Comparison of ENCODE assay signal across 29 mouse cellular contexts in the genomic region with DNA sequence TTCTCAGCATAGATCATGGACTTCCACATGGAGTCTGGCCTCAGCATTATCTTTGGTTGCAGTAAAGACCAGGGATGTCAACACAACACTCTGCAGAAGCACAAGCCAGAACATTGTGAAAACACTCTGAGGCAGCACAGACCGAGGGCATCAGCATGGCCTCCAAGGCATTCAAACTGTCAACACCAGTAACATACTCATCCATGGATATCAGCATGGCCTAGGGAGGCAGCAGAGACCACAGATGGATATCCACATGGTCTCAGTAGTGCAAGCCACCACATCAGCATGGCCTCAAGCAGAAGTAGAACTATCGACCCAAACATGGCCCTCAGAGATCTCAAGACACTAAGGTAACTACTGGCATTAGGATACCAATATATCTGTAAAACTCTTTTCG.
"Had no signal": no experiment of that assay in that cellular context is flagged by ENCODE, and none has a peak within 500 bp of the region (broad histone marks: within the 10 kb centered on the region; RNA-seq: fewer than 3 reads in every experiment).

No protein-coding gene starts in this region.

- H3K4me3 ChIP-seq: heart, adult 2 months; heart, embryonic 13.5 days; heart, embryonic 15.5 days; hindbrain, embryonic 12.5 days; kidney, embryonic 15.5 days; left cerebral cortex, adult 2 months; limb, embryonic 10.5 days; limb, embryonic 12.5 days; liver, embryonic 13.5 days; liver, embryonic 15.5 days had no signal

- H3K36me3 ChIP-seq: heart, embryonic 13.5 days; heart, embryonic 15.5 days; hindbrain, embryonic 12.5 days; kidney, embryonic 15.5 days; limb, embryonic 10.5 days; limb, embryonic 12.5 days; liver, embryonic 13.5 days; liver, embryonic 15.5 days had no signal

- H3K4me1 ChIP-seq: heart, embryonic 13.5 days; heart, embryonic 15.5 days; hindbrain, embryonic 12.5 days; kidney, embryonic 15.5 days; limb, embryonic 10.5 days; limb, embryonic 12.5 days; liver, embryonic 13.5 days; liver, embryonic 15.5 days had no signal

- H3K27me3 ChIP-seq: heart, embryonic 13.5 days; heart, embryonic 15.5 days; hindbrain, embryonic 12.5 days; kidney, embryonic 15.5 days; limb, embryonic 12.5 days; liver, embryonic 13.5 days; liver, embryonic 15.5 days had no signal

- H3K9ac ChIP-seq: heart, embryonic 13.5 days; heart, embryonic 15.5 days; hindbrain, embryonic 12.5 days; hindbrain, embryonic 14.5 days; kidney, embryonic 15.5 days; limb, embryonic 12.5 days; liver, embryonic 13.5 days; liver, embryonic 15.5 days had no signal

- H3K4me2 ChIP-seq: heart, embryonic 11.5 days; heart, embryonic 13.5 days; heart, embryonic 15.5 days; hindbrain, embryonic 12.5 days; hindbrain, embryonic 14.5 days; kidney, embryonic 15.5 days; limb, embryonic 12.5 days; liver, embryonic 11.5 days; liver, embryonic 13.5 days; liver, embryonic 15.5 days had no signal

- ATAC-seq: hindbrain, embryonic 16.5 days; intestine, embryonic 16.5 days had no signal

- H3K27ac ChIP-seq: heart, adult 2 months; heart, embryonic 13.5 days; heart, embryonic 15.5 days; hindbrain, embryonic 12.5 days; hindbrain, embryonic 14.5 days; kidney, embryonic 15.5 days; kidney, postnatal 0 days; left cerebral cortex, adult 2 months; limb, embryonic 10.5 days; limb, embryonic 12.5 days; liver, embryonic 13.5 days; liver, embryonic 15.5 days had no signal

- H3K9me3 ChIP-seq: heart, embryonic 13.5 days; heart, embryonic 15.5 days; hindbrain, embryonic 12.5 days; kidney, embryonic 15.5 days; limb, embryonic 10.5 days; limb, embryonic 12.5 days; liver, embryonic 13.5 days; liver, embryonic 15.5 days had no signal

- DNase-seq: gastrocnemius, postnatal 14 days; gastrocnemius, postnatal 36 days; heart, adult 11 months; heart, adult 2 months; heart, postnatal 14 days; heart, postnatal 36 days; kidney, adult 11 months; kidney, adult 2 months; kidney, adult 9 months; kidney, postnatal 14 days; kidney, postnatal 36 days; layer of hippocampus, adult 9-11 months; layer of hippocampus, postnatal 36 days; liver; liver, embryonic 13.5 days had no signal
